Mouse (Mus musculus) adrenal gland, adult 18-20 months (tissue): ENCODE measurements at regions not wholly inside any gene's neighbourhood (a gene's known extent, or its start where the extent isn't known, plus 50 kb on each side); places are given as distances from the start of the nearest gene placed in this dataset.
"Not testable (repeated sequence)": the region's sequence is repeated elsewhere in the genome, so short reads cannot be mapped to it uniquely, and the experiment has no call there.

ENCODE experiments used
- DNase-seq, 2 experiments: peaks; one replicate each; pipeline ENCODE4 v3.0.0; 2021 to 2022; ENCODE audit warnings: low spot score in 2 of 2

DNA sequence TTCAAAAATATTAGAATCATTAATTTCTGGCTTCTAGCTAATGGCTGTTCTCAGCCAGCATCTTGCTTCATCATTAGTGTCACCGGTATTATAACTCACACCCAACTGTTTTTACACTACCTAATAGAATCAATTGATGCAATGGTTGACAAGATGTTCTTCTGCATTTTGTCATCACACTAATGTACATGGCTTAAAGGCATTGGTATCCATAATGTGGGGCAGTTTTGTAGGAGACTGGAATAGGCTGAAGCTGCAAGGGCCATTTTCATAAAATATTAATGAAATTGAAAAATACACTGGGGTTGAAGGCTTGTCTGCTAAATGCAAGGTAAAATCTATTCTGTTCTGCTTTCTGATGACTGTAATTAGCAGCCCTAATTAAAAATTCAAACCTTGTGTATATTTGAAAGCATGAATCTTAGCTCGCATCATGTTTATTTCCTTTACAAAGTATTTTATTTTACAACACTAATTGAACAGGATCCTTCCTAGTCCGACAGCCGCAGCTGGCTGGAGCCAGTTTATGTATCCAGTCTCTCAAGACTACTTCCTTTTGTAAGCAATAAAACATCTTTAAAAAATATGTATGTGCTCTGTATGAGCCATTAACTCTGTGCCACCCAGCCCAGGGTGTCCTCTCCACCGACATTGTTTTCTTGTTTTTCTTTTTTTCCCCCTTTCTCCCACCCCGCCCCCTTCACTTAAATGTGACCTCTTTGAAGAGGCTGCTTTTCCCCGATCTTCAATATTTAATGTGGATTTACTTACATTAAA lies 259.6 kb downstream of the Pou4f1 start:
- DNase-seq = no peak

- DNase-seq = no peak
Observed at GRCm38 (mm10) chr14:104206602-104207001, 261.2 kb downstream of the Pou4f1 start.

GRCm38 (mm10) chr14:104203239-104203986 lies 264.4 kb downstream of the Pou4f1 start:
- DNase-seq = no peak

- no peak for DNase-seq
Observed at GRCm38 (mm10) chr14:104193198-104193597, 274.6 kb downstream of the Pou4f1 start.

GRCm38 (mm10) chr14:104175122-104175521 lies 292.7 kb downstream of the Pou4f1 start:
- no peak for DNase-seq

DNA sequence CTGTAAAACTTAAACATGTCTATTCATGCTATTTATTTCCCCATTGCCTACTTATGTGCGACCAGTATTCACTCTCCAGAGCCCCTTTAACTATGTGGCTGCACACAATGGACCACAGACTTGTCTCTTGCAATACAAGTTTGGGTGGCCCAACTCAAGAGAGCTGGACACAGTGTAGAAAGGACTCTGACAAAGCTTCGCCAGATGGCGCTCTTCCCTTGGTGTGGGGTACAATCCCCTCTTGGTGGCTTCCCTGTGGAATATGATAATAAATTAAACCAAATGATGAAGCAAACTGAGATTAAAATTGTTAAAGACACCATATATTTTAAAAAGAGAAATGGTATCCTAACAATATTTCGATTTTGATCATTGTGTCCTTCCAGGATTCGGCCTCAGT lies 302.6 kb upstream of the Ednrb start:
- peak in 1 of 2 experiments; percentile 23 for DNase-seq

DNA sequence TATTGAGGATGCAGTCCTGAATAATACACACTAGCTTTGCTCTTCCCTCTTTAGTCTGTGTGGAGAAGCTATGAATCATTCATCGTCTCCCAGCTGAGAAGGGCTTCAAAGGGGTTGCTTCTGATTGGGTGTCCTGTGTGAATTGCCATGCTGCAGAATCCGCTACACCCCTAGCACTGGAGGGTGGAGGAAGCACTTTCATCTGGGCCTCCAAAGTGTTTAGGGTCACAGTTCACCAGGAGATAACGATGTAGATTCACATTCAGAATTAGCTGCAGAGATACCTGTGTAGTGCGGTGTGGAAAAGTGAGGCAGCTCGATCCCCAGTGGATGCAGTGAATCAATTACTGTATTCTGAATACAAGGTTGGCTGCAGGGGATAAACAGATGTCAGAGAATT lies 301.2 kb upstream of the Ednrb start:
- DNase-seq = no peak

DNA sequence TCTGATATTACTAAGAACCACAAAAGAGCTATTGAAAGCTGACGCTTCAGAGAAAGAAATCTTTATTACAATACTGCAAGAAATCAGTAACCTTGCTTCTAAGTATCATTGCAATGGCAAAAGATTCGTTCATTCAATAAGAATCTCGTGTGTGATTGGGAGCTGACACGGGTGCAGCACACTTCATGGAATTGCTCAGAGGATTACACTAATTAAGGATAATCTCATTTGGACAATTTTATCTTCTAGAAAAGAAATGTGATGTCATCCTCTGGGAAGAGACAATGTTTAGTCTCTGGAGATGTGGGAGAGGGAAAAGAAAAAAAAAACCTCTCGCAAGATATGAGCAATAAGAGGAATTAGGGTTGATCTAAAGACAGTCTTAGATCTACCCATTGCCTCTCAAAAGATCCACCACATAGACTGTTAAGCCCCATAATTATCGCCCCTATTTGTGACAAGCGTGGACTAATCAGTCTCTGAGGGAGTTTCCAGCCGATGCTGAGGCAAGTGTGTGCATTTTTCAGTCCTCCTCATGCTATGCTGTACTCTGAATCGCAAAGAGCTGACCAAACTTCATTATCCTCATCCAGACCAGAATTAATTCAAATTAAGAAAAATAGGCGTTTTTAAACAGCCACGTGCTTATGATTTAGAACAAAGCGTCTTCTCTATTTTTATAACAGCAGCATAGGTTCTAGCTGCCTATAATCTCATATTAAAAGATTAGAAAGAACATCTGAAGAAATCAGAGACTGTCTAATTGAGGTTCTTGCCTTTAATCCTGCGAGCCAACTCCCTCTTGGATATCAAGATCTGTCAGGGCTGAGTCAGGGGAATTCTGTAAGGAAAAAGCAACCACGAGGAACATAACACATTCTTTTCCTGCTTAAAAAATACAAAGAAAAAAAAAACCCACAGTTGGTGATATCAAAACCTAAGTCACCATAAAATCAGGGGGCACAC lies 271.1 kb upstream of the Ednrb start:
- no peak for DNase-seq

- no peak for DNase-seq
Observed at GRCm38 (mm10) chr14:104114182-104114581, 270.0 kb upstream of the Ednrb start.

DNA sequence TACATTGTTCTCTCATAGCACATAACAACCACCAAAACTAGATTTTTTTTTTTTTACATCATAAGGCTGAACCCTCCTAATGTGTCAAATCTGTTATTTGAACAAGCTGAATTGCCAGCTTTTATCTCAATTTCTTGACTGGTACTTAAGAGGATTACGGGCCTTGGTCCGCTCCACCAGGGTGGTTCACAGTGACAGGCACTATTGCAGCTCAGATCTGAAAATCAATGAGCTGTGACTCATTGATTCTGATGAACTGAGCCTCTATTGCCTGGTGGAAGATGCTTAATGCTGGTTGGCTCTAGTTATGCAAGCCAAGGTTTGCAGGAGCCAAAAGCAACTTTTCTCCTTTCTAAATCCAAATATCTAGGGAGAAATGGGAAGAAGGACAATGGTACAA lies 269.2 kb upstream of the Ednrb start:
- DNase-seq = no peak

- DNase-seq = no peak
Observed at GRCm38 (mm10) chr14:104086381-104086780, 242.2 kb upstream of the Ednrb start.

DNA sequence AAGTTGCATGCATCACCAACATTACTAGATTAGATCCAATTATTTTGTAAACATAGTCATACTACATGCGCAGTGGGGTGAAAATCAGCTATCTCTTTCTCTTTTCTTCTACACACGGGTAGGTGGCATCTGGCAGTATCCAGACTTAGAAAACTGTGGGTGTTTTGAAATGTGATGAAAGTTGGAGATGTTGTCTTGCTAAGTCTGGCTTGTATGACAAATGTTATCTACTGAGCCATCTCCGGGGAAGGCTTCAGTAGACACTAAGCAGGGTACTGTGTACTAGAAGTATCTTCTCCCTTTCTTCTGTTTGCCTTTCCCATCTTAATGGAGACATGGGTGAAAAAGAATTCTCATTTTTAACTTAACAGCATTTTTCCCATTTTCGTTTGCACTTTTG lies 220.0 kb upstream of the Ednrb start:
- not testable (repeated sequence) for DNase-seq

DNA sequence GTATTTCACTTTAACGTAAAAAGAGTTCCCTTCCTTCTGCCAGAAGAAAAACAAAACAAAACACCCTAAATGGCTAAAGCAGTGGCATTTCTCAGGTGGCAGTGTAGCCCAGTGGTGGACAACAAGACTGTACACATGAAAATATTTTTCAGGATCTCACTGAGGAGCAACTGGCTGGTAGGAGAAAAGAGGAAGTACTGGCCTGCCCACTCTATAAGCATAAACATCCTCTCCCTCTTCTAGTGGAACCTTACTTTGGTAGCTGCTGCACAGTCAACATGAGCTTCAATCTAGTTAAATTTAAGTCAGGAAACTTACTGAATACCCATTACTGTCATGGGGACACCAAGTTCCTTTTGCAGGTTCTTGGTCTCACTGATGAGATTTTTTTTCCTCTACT lies 209.5 kb upstream of the Ednrb start:
- DNase-seq = no peak

DNA sequence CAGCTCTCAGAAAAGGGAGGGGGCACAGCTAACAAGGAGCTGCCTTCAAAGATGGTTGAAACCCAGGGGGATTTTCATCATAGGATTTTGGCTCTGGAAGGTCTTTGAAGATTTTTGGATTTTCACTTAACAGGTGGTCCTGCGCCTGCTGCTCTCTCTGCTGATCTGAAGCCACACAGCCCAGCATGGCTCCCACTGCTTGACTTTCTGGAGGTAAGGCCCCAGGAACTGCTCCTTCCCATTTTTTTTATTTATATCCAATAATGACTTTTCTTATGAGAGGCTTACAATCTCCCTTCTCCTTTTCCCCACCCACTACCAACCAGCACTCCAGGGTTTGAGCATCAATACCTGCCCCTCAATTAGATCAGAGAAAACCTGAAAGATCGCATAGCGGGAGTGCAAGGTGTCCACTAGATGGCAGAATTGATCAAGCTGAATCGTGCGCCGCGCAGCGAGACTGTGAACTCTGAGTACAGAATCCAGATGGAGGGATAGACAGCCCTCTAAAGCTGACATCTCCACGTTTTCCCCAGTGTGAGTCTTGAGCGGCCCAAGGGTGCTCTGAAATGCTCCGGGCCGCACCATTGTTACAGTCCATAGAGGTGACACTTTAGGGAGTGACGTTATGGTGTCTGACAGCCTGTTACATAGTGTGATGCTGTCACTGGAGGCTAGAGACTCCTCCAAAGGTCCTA lies 194.6 kb upstream of the Ednrb start:
- DNase-seq = peak; percentile 22 to 34

DNA sequence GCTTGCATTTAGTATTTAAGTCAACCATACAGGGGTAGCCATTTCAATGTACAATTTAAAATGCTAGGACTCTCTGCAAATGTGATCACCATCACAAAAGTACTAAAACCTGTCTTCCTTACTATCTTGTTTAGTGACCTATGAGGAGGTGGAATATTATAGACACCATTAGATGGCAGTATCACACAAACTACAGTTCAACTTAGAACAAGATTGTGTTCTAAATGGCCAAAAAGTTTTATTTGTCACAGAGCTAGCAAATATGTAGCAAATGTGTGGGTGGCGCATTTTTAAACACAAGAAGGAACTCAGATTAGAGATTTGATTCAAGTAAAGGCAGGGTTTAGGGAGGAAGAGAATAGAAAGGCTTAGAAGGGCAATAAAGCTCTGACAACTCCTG lies 189.4 kb upstream of the Ednrb start:
- DNase-seq = no peak

- no peak for DNase-seq
Observed at GRCm38 (mm10) chr14:104030784-104031470, 186.7 kb upstream of the Ednrb start.

DNA sequence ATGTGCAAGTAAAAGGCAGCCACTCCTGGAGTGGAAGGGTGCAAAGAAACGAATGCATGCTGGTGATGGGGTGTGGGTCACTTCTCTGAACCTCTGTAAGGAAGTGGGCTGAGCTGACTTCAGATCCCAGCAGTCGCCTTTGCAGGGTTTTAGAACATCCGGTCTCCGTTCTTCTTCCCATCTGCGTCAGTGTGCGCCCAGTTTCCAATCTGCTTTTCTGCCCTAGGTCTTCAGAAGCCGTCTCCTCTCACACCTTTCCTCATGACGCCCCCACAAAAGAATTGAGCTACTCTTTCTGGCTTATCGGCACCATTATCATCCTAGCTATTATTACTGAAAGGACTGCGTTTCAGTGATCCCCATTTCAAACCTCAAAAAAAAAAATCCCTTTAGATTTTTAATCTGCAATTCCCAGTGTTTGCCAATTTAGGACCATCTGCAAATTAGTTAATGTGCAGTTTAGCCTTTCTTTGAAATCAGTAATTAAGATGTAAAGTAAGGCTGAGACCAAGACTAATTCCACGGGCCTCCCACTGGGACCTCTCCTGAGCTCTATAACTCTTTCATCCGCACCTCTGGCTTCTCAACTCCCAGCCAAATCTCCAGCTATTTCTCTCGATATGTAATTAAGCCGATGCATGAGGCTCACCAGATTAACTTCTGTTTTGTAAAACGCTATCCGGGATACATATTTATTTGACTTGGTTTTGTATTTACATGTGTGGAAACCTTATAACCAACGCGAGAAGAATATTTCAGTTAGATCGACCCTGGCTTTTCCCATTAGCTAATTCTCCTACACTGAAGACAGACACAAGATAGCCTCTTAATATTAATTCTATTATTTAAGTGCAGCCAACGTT lies 185.7 kb upstream of the Ednrb start:
- DNase-seq = no peak

GRCm38 (mm10) chr14:104027900-104028285 lies 183.7 kb upstream of the Ednrb start:
- DNase-seq = no peak
